Mouse (Mus musculus) ES-E14 (cell line): Measurements from ENCODE around the gene Cabp4.

Experiments
- HCFC1 ChIP-seq: IDR thresholded peaks from 2 replicates; pipeline ENCODE4 v1.6.1; 2012; ENCODE audit warnings: low read length, inconsistent platforms, borderline replicate concordance; ENCODE audit not compliant: insufficient read depth
- MAFK ChIP-seq: IDR thresholded peaks from 2 replicates; pipeline ENCODE4 v1.6.1; 2014; ENCODE audit warnings: mild to moderate bottlenecking, low read depth, low read length, inconsistent platforms; ENCODE audit not compliant: insufficient read depth
- ZC3H11A ChIP-seq: IDR thresholded peaks from 2 replicates; pipeline ENCODE4 v1.6.1; 2012; ENCODE audit warnings: low read depth, mild to moderate bottlenecking, inconsistent platforms, low read length, borderline replicate concordance
- ZNF384 ChIP-seq: IDR thresholded peaks from 2 replicates; pipeline ENCODE4 v1.6.1; 2012; ENCODE audit warnings: low read depth, low read length, inconsistent platforms

DNA sequence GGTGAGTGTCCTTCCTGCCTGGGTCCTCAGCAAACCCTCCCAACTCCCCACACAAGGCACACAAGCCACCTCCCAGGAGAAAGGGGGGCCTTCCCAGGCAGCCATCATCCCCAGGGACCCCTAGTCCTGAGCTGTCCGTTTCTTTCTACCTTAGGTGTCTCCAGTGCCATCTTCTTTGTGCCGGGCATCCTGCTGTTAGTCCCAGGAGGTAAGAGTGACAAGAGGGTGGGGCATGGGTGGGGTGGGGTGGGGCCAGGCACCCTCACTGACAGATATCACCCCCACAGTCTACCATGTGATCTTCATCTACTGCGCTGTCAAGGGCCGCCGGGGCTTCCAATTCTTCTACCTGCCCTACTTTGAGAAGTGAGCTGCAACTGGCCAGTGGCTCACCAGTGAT, 12.8 kb downstream of the Cabp4 start:
- TF ChIP-seq HCFC1 (no peak), ZC3H11A (no peak), ZNF384 (no peak), MAFK (no peak)
